Mouse (Mus musculus): ENCODE measurements around the gene Creld2. TPM values are rescaled to one million over a fixed set of nuclear protein-coding genes. Genes with fewer than 3 reads are reported as not detected.

Gene Creld2
- total RNA-seq, 2 experiments from 2014 or later: 45.3 to 51.7 TPM

GRCm38 (mm10) chr15:88828800-88829705 is 9.6 kb downstream of the Creld2 start:
- DNase-seq (ENCODE audit: low spot score in 2 of 2): peak; percentile 94 to 95

GRCm38 (mm10) chr15:88829791-88830440 is 10.5 kb downstream of the Creld2 start:
- DNase-seq (ENCODE audit: low spot score in 2 of 2): no peak

DNA sequence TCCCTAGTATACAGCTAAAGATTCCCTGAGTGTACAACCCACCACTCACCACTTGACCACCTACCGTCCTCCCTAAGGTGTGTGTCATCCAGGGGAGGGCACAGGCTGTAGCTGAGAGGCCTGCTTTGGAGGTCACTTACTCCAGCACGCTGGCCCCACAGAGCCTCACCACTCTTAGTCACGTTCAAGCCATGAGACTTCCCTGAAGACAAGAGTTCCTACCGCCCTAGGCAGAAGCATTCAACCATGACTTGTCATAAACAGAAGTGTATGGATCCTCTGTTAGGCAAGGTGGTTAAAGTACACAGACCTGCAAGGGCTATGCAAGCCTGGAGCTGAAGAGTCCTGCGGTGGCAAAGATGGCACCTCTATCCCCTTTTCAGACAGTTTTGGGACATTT is 11.2 kb downstream of the Creld2 start:
- no peak for DNase-seq (ENCODE audit: low spot score in 2 of 2)

DNA sequence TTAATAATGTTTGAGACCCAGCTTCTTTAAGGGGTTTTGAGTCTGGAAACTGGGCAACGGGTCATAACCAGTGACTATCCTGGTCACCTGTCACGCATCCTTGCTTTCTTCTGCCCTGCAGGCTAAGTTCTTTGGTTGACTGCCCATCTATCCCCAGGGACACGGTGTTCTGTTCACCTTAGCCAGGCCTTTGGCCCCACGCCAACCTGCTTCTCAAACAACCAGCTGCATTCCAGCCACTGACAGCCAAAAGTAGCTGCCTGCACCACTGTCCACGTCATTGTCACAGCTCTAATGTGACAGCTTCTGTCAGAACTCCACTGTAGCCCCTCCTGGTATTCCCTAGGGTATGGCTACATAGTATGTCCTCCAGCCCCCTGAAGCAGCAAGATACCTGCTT is 12.0 kb downstream of the Creld2 start:
- DNase-seq (ENCODE audit: low spot score in 2 of 2): peak in 1 of 2 experiments; percentile 55

- DNase-seq (ENCODE audit: low spot score in 2 of 2): no peak
Measured at GRCm38 (mm10) chr15:88832536-88832935, 13.1 kb downstream of the Creld2 start.

DNA sequence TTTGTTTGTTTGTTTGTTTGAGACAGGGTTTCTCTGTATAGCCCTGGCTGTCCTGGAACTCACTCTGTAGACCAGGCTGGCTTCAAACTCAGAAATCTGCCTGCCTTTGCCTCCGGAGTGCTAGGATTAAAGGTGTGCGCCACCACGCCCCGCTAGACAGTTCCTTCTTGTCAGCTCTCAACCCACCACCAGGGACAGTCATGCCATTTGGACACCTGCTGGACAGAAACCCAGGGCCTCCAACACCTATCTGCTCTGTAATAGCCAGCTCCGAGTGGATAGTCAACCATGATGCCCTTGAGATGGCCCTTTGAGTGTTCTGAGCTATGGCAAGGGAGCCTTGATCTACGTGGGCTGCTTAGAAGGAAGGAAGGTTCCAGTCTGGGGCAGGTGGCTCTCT is 16.6 kb downstream of the Creld2 start:
- DNase-seq (ENCODE audit: low spot score in 2 of 2): no peak

DNA sequence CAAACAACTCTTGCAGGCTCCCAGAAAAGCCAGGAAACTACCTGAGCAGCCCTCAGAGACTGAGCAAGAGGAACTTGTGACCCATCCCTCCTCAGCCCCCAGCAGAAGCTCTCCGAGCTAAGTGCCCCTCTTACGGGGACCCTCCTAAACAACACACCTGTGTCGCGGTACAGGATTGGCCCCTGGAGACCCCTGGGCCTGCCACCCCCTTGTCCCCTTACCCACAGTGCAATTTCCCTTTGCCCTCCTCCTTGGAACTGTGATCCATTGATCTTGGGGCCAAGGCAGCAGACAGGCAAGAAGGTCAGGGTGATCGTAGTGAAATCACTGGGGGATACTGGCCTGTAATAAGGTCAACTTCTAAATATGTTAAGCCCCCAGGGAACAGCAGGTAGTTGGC is 17.1 kb downstream of the Creld2 start:
- DNase-seq (ENCODE audit: low spot score in 2 of 2): peak in 1 of 2 experiments; percentile 20

DNA sequence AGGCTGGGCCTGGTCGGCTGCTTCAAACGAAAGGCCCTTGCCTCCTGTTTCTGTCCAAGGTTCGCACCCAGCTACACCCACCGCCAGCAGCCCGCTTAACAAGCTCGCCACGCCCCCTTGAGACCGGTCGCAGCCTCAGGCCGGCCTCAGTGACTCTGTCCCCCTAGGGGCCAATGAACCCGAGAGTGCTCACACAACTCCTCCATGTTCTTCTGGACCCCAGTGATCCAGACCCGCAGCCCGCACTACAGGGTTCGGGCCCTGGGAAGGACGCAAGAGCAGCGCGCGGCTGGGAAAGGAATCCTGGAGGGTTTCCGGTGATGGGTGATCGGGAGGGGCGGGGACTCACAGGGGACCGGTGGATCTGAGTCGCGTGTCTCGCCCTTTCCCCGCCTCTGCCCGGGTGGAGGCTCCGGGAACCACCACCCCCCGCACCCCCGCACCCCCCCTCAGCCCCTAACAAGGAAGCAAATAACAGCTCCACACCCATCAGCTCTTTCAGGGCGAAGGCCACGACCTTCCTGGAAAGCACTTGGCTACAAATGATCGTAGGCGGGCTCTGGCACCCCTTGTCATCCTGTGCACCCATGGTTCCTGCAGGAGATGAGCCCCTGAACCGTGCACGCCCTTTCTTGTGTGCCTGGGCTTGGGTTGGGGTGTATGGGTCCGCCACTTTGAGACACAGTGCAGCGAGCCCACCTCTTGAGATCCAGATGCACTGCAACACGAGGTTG is 17.9 kb downstream of the Creld2 start:
- DNase-seq (ENCODE audit: low spot score in 2 of 2): peak; percentile 66 to 68

DNA sequence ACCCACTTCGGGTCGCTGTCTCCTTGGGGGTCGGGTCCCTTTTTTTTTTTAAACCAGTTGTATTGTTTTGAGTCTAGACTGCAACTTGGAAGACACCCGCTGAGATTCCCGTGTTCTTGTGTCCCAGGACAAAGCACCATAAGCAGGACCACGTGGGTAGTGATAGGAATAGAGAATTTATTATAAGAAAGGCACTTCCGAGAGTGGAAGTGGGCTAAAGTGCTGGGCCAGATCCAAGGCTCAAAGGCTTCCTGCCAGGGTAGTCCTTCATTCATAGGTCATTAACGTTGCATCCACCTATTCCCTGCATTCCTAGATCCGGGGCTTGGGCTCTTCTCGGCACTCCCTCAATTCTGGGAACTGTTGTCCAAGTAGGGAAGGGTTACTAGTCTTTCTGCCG is 18.5 kb downstream of the Creld2 start:
- DNase-seq (ENCODE audit: low spot score in 2 of 2): no peak

DNA sequence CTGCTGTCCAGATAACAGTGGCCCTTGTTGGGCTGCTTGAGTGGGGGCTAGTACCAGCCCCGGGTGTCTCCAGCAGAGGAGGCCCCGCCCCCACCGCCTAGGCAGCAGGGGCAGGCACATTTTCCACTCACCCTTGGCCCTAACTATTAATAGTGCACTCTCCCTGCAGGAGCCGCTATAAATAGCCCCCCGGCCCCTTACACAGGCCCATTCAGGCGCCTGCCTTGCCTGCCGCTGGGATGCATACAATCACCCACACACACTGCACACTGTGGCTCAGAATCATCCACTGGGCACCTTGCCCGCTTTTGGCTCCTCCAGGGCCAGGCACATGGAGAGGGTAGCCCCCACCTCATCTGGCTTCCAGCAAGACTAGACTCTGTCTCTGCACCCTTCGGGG is 19.8 kb downstream of the Creld2 start:
- DNase-seq (ENCODE audit: low spot score in 2 of 2): peak; percentile 42 to 58

DNA sequence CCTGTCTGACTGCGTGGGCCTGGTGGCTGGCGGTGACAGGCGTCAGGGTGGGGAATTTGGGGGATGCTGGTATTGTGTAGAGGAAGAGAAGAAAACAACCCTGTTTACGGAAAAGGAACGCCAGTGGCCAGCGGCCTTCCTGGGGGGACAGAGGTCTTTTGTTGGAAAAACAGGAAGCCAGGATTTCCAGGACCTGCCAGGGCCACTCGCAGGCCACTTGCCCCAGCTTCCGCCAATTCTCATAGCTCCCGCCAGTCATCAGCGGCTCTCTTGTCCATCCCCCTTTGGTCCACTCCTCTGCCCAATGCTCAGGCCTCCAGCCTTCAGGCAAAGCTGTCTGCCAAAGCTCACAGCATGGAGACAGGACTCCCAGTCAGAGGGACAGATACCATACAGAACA is 20.7 kb downstream of the Creld2 start:
- no peak for DNase-seq (ENCODE audit: low spot score in 2 of 2)

DNA sequence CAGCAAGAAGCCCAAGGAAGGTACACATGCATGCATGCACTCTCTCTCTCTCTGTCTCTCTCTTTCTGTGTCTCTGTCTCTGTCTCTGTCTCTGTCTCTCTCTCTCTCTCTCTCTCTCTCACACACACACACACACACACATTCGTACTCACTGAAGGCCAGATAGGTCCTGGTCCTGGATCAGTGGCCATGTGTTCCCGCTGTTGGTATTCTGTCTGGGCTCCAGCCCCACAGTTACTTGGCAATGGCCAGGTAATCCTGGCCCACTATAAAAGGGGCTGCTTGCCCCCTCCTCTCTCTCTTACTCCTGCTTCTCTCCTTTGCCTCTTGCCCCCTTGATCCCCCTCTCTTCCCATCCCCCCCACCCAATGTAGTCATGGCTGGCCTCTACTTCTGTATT is 21.7 kb downstream of the Creld2 start:
- DNase-seq (ENCODE audit: low spot score in 2 of 2): no peak

DNA sequence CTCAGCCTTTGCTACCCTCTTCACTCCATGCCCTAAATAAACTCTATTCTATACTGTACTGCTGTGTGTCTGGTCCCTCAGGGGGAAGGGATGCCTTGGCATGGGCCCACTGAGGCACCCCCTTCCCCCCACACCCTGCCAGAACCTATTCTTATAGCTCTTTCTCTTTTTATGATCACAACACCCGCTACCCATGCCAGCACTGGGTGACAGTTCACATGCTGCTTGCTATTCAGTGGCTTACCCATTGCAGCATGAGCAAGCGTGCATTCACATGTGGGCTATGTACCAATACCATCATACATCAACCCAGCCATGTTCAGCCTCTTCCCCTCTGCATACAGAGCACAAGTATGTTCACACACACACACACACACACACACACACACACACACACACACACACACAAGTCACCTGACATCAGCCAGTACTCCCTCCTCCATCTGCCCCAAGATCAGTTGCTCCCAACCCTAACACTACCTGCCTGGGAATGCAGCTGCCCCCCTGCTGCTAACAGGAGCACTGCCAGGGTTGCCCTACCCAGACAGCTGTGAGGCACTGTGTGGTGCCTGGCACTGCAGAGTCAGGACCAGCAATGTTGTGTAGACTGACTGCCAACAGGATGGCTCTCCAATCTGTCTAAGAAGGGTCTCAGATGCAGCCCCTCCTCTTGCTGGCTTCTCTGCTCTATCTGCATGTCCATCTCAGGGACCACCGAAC is 22.3 kb downstream of the Creld2 start:
- no peak for DNase-seq (ENCODE audit: low spot score in 2 of 2)

DNA sequence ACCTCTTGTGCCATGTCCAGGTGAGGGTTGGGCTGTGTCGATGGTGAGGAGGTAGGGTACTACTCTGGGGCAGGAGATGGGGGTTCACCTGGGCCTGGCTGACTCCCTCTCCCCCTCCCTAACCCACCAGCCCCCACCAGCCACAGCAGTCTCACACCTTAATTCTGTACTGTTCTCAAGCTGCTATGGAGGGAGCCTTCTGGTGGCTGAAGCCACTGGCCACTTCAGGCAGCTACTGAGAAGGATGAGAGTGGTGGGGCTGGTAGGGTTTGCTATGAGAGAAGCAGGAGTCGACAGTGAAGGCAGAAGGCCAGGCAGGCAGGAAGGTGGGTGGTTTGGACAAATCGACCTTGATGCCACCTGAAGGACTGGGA is 22.8 kb downstream of the Creld2 start:
- no peak for DNase-seq (ENCODE audit: low spot score in 2 of 2)

DNA sequence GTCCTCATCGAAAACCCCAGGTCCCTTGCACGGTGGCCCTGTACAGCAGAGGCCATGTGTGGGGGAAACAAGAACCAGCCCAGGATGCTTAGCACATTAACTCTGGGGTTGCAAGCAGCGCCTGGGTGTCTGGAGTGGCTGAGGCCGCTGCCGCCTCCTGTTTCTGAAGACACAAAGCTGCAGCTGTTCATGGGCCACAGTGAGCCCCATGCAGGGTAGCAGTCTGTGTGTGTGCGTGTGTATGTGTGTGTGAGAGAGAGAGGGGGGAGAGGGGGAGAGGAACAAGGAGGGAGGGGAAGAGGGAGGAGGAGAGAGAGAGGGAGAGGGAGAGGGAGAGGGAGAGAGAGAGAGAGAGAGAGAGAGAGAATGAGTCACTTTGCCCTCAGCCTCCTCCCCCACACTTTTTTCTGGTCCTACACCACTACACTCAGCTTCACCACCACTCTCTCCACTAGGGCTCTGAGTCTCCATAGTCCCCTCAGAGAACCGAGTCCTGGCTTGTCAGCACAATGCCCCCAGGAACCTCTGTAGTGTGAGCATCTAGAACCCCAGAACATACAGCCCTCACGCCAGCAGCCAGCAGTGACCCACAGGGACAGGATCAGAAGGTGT is 24.1 kb downstream of the Creld2 start:
- no peak for DNase-seq (ENCODE audit: low spot score in 2 of 2)

GRCm38 (mm10) chr15:88844966-88845365 is 25.5 kb downstream of the Creld2 start:
- no peak for DNase-seq (ENCODE audit: low spot score in 2 of 2)

GRCm38 (mm10) chr15:88848661-88849060 is 29.2 kb downstream of the Creld2 start:
- DNase-seq (ENCODE audit: low spot score in 2 of 2): no peak

- no peak for DNase-seq (ENCODE audit: low spot score in 2 of 2)
Measured at GRCm38 (mm10) chr15:88849621-88850020, 30.2 kb downstream of the Creld2 start.

DNA sequence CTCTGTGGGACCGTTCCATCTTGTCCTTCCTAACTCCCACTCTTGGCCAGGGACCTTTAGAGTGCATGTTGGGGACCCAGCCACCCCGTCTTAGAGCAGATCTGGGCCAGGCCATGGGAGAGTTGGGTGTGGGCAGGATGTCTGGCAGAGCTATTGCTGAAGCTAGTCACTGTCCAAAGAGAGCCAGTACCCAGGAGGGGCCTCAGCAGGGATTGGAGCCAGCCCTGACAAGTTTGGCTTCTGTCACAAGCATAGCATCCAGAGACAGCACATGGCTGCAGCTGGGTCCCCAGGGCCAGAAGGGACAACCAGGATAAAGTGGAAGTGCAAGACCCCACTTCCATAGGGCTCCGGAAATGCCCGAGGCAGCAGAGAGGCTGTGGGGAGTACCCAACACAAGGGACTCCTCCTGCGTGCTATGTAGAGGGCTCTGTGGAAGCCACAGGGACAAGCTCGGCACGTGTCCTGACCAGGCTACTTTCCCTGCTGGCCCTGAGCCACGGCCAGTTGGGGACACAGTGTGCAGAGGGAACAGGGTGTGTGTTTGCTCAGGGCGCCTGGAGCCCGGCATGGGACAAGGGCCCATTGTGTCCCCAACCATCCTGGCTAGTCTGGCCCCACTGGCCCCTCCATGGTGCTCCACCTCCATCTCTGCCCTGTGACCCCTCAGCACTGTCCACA is 30.8 kb downstream of the Creld2 start:
- peak; percentile 69 to 84 for DNase-seq (ENCODE audit: low spot score in 2 of 2)

GRCm38 (mm10) chr15:88851076-88851475 is 31.6 kb downstream of the Creld2 start:
- no peak for DNase-seq (ENCODE audit: low spot score in 2 of 2)
